Mouse (Mus musculus): ENCODE data around the gene Gata5. TPM values are rescaled to one million over a fixed set of nuclear protein-coding genes. Genes with fewer than 3 reads are reported as not detected.

The Gata5 gene
- polyA plus RNA-seq (2012; ENCODE audit: insufficient read depth, insufficient read length, missing spikeins): not detected in 2 replicates

DNA sequence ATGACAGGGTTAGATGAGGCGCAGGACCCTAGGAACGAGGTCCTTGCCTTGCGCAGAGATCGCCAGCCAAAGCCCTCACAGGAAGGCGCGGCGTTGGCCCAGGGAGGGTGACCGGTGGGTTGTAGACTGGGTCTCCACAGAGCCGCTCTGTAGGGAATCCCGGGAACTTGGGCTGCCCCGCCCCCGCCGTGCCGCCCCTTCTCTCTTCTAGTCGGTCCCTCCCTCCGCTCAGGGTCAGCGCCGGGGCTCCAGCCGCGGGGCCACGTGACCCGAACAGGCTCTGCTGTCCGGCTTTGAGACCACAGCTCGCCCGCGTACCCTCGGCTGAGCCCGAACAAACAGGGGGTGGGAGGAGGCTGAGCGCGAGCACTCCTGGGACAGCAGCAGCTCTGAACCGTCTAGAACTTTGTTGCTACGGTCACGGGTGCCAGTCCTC is at the start of gene Gata5:
Gene Gata5 (minus strand): TSS at position 149 of the 436 bp plus-strand sequence.
- no peaks in the 10 kb centered on the region; the same call in 1 of the 2 replicates for H3K4me1 ChIP-seq (ENCODE audit: control insufficient read depth, insufficient read depth, insufficient read length, low read length)
- H3K4me3 ChIP-seq (ENCODE audit: insufficient read depth, low read depth, low read length): peak within 1 kb of the TSS; percentile 37
- no peak within 1 kb of the TSS for H3K27ac ChIP-seq (replicated peaks; ENCODE audit: low read depth, low read length)

DNA sequence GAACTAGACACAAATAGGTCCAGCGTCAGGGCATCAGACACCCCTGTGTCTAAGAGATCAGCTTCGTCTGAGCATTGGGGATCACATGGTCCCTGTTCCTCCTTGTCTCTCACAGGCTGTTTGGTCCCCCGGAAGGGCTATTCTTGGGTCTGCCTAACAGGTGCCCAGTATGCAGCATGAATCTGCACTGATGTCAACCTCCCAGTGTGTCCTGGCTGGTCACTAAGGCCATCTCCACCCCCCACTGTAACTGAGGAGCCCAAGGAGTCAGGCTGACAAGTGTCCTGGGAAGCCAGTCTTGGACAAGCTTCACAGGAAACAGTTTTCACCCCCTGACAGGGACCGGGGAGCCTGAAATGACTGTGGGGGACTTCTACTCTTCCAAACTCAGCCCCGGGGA is 42.2 kb upstream of the Gata5 start:
- H3K27ac ChIP-seq (replicated peaks; ENCODE audit: low read depth, low read length): no peak overlapping the region
- H3K4me3 ChIP-seq (ENCODE audit: insufficient read depth, low read depth, low read length): no peak overlapping the region
- no peaks in the 10 kb centered on the region for H3K4me1 ChIP-seq (ENCODE audit: control insufficient read depth, insufficient read depth, insufficient read length, low read length)

DNA sequence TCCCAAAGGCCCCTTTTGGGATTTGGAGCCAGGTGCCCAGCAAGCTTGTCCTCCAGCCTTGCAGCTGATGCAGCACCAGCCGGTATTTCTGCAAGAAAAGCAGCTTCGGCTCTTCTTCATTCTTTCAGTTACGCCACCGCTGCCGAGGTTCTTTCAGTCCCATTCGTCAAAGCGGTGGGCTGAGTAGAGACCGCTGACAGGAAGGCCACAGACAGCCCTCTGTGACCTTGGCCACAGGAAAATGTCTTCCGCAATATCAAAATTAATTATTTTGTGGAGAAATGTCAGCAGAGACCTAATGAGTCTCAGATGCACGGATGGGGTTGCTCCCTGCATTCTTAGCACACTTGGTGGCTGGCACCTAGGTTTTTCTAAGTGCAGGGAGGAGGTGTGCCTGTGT is 38.8 kb upstream of the Gata5 start:
- Histone ChIP-seq H3K27ac (replicated peaks; ENCODE audit: low read depth, low read length) (no peak overlapping the region), H3K4me3 (ENCODE audit: insufficient read depth, low read depth, low read length) (no peak overlapping the region), H3K4me1 (ENCODE audit: control insufficient read depth, insufficient read depth, insufficient read length, low read length) (no peaks in the 10 kb centered on the region)

DNA sequence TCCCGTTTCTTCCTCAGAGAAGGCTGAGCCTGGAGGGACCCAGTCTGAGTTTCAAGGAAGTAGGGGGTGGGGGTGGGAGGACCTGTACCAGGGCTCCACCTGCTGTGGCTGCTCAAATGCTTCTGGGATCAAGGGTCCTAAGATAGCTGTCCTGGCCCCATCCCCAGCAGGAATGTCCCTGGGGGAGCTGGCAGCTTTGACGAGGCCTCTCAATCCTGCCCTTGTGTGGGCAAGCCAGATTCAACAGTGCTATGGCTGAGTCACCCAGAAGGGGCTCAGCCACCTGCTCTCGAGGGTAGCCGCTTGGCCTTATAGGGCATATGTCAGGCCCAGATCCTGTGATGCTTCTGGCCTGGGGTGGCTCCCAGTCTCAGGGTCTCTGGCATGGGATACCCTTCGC is 33.9 kb upstream of the Gata5 start:
- no peak overlapping the region for H3K27ac ChIP-seq (replicated peaks; ENCODE audit: low read depth, low read length)
- H3K4me3 ChIP-seq (ENCODE audit: insufficient read depth, low read depth, low read length): no peak overlapping the region
- H3K4me1 ChIP-seq (ENCODE audit: control insufficient read depth, insufficient read depth, insufficient read length, low read length): no peaks in the 10 kb centered on the region

DNA sequence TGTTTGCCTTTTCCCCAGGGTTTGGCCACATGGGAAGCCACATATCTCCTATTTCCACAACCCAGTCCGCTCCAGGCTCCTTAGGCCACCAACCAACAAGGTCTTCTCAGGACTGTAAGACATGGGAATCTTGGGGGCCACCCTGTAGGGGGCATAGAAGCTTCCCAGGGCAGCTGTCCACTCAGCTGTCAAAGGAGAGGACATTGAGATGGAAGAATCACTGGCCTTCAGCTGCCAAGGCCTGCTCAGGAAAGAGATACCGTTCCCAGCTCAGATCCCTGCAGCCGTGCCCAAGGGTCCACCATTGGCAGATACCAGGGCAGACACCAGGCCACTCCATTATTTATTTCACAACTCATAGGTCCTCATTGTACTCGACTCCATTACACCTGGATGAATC is 32.9 kb upstream of the Gata5 start:
- no peak overlapping the region for H3K27ac ChIP-seq (replicated peaks; ENCODE audit: low read depth, low read length)
- H3K4me1 ChIP-seq (ENCODE audit: control insufficient read depth, insufficient read depth, insufficient read length, low read length): no peaks in the 10 kb centered on the region

DNA sequence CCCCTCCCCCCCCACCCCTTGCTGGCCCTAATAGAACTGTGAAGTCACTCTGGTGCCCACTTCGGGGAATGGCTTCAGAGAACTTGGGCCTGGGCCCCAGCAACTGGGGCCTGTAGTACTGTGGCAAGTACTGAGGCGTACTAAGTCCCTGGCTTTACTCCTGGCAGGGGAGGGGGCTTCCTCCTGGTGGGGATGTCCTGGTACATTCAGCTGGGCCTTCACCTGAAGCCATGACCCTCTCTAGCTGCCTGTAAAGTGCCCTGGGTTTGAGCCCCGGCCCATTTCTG is 28.9 kb upstream of the Gata5 start:
- no peaks in the 10 kb centered on the region for H3K4me1 ChIP-seq (ENCODE audit: control insufficient read depth, insufficient read depth, insufficient read length, low read length)
- H3K4me3 ChIP-seq (ENCODE audit: insufficient read depth, low read depth, low read length): no peak overlapping the region
- H3K27ac ChIP-seq (replicated peaks; ENCODE audit: low read depth, low read length): no peak overlapping the region

More for the DNA sequence above, 32.9 kb upstream of the Gata5 start:
- no peak overlapping the region for H3K4me3 ChIP-seq (ENCODE audit: insufficient read depth, low read depth, low read length)

DNA sequence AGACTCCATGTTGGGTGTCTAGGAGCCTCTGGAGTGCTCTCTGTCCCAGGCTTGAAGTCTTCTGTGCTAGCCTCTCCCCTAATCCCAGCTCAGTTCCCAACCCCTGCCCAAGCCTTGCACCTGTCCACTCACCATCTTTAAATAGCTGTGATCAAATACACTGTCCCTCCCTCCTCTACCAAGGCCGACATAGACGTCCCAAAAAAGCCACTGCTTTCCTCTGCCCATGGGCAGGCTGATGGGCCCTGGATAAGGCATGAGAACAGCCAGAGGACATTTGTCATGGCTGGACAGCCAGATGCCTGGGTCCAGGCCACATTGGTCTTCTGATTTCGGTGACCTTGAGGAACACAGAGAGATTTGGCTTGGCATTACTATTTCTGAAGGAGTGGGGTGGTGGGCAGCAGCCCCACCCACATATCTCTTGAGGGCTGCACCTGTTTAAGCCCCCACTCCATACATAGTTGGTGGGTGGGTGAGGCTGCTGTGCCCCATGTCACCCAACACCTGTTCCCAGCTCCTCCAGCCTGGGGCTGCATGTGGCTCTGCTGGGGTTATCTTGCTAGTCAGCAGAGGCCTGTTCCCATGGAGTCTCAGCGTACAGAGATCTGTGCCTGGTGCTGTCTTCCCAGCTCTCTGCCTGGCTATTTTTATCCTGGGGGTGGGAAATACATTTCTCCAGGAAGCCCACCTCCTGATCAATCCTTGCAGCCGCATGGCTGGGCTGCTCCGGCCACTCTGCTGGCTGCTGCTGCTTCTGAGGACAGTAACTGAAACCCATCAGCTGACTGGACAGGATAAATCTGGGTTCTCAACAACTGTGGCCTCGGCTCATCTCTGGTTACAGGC is 28.3 kb upstream of the Gata5 start:
- Histone ChIP-seq H3K27ac (replicated peaks; ENCODE audit: low read depth, low read length) (no peak overlapping the region), H3K4me3 (ENCODE audit: insufficient read depth, low read depth, low read length) (no peak overlapping the region), H3K4me1 (ENCODE audit: control insufficient read depth, insufficient read depth, insufficient read length, low read length) (no peaks in the 10 kb centered on the region)

DNA sequence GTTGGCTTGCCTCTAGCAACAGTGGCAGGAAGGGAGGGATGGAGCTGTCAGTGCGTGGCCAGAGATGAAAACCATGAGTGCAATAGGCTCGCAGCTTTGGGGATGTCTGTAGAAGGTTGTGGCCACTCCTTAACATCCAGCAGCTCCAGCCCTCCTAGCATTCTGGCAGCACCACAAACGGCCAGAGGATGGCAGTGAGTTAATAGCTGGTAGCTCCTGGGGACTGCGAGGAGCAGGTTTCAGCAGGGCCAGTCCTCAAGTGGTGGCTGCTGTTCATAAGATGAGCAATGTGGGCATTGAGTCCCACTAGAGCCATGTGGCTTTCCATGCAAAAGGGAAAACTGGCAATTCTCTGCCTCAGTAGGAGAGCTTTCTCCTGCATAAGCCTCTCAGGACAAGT is 24.6 kb upstream of the Gata5 start:
- no peak overlapping the region for H3K27ac ChIP-seq (replicated peaks; ENCODE audit: low read depth, low read length)
- no peaks in the 10 kb centered on the region for H3K4me1 ChIP-seq (ENCODE audit: control insufficient read depth, insufficient read depth, insufficient read length, low read length)
- no peak overlapping the region for H3K4me3 ChIP-seq (ENCODE audit: insufficient read depth, low read depth, low read length)

DNA sequence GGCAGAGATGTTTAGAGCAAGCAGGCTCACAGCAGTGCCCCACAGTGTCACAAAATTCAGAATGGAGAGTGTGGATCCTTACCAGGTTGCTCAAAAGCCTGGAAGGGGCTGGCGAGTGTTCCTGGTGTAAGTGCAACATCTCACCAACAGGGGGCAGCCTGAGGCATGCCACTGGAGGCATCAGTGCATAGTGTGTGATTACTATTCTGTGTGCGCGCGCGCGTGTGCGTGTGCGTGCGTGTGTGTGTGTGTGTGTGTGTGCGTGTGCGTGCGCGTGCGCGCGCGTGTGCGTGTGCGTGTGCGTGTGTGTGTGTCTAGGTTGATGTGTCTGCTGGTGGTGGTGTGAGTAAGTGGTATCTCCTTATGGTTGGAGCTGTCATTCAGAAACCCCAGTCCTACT is 18.8 kb upstream of the Gata5 start:
- Histone ChIP-seq H3K27ac (replicated peaks; ENCODE audit: low read depth, low read length) (no peak overlapping the region), H3K4me3 (ENCODE audit: insufficient read depth, low read depth, low read length) (no peak overlapping the region), H3K4me1 (ENCODE audit: control insufficient read depth, insufficient read depth, insufficient read length, low read length) (no peaks in the 10 kb centered on the region)

DNA sequence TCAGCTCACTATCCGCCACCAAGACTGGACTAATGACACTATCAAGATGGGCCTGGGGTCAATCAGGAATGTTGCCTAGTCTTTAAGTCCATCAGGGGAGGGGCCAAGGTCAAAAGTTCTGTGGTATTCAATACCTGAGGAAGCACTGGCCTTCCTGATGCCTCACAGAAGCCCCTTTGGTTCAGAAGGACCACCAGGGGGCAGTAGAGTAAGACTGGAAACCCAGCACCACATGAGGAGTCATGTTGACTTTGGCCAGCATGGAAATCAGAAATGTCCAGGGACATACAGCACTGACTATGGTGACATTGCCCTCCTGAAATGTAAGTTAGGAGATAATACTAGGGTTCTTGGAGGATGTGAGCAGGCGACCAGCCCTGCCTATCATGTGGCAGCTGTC is 16.2 kb upstream of the Gata5 start:
- H3K27ac ChIP-seq (replicated peaks; ENCODE audit: low read depth, low read length): no peak overlapping the region
- H3K4me3 ChIP-seq (ENCODE audit: insufficient read depth, low read depth, low read length): no peak overlapping the region
- no peaks in the 10 kb centered on the region for H3K4me1 ChIP-seq (ENCODE audit: control insufficient read depth, insufficient read depth, insufficient read length, low read length)

DNA sequence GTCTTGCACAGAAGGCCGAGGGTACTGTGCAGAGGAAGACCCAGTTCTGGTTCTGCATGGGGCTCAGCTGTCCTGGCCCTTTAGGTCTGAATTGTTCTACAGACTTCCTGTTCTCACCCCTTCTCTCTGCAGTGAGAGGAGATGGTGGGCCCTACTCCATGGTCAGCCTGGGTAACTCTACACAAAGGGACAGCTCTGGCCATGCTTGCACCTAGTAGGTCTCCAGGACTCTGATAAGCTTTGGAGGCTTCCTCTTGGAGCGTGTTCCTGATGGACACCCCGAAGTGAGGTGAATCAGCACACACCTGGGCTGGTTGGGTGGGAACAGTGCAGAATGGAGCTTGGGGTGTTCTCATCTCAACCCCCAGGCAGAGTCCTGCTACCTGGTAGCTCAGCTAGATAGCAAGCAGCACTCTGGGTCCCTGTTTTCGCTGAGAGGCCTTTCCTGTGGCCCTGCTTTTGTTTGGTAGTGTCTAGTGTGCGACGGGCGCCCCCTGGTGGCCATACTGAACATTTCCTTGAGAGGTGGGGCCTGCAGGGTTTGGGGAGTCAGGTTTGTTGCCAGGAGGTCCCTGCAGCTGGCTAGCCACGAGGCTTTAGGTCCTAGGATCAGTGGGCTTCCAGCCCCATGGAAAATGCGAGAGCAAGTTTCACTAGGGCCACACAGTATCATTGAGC is 12.5 kb upstream of the Gata5 start:
- no peak overlapping the region for H3K4me3 ChIP-seq (ENCODE audit: insufficient read depth, low read depth, low read length)
- H3K4me1 ChIP-seq (ENCODE audit: control insufficient read depth, insufficient read depth, insufficient read length, low read length): no peaks in the 10 kb centered on the region
- no peak overlapping the region for H3K27ac ChIP-seq (replicated peaks; ENCODE audit: low read depth, low read length)

DNA sequence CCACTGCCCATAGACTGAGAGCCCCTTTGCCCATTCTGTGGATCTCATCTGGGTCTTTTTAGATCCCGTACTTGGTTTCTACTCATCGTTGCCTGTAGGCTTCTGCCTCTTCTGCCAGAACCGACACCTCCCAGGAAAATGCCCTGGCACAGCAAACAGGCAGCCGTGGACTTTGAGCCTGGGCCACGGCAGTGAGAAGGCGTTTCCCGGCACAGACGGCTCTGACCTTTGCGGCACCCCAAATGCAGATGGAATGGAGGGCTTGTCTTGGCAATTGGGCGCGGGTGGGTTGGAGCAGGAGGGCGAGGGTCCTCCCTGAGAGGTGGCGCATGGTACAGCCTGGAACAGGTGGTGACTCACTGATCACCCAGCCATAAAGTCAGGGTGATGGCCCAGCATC is 8.6 kb upstream of the Gata5 start:
- H3K4me3 ChIP-seq (ENCODE audit: insufficient read depth, low read depth, low read length): no peak overlapping the region
- H3K27ac ChIP-seq (replicated peaks; ENCODE audit: low read depth, low read length): no peak overlapping the region
- no peaks in the 10 kb centered on the region for H3K4me1 ChIP-seq (ENCODE audit: control insufficient read depth, insufficient read depth, insufficient read length, low read length)

DNA sequence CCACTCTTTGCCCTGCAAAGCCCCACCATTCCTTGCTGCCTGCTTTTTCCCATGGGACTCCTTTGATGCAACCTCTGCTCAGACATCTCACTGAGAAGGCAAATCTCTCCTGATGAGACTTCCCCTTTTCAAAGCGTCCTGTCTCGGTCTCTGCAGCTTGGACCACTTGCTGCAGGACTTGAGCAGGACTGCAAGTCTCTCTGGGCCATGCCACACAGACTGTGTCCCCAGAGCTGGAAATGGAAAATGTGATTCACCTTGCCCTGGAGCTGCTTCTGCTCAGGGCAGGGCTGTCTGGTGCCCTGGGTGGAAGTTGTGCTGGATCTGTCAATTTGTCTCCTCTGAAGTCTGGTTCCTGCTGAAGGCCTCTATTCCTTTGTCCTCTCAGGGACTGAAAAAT is 7.7 kb upstream of the Gata5 start:
- Histone ChIP-seq H3K27ac (replicated peaks; ENCODE audit: low read depth, low read length) (no peak overlapping the region), H3K4me3 (ENCODE audit: insufficient read depth, low read depth, low read length) (no peak overlapping the region), H3K4me1 (ENCODE audit: control insufficient read depth, insufficient read depth, insufficient read length, low read length) (no peaks in the 10 kb centered on the region)

DNA sequence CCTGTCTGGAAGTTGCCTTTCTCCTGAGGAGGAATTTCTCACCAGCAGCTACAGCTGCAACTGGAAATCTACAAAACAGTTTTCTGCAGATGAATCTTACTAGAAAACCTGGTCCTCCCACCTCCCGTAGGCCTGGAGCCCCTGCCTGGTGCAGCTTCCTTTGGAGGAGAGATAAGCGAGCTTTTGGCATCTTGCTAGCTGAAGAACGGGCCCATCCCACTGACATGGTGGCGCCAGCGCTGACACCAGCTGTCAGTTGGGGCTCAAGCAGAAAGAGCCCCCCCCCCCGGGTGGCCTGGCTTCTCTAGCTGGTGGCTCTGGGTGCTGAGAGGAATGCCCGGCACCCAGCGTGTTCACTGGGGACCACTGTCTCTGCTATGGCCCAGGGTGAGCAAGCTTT is 6.7 kb upstream of the Gata5 start:
- H3K27ac ChIP-seq (replicated peaks; ENCODE audit: low read depth, low read length): no peak overlapping the region
- no peak overlapping the region for H3K4me3 ChIP-seq (ENCODE audit: insufficient read depth, low read depth, low read length)
- H3K4me1 ChIP-seq (ENCODE audit: control insufficient read depth, insufficient read depth, insufficient read length, low read length): no peaks in the 10 kb centered on the region

DNA sequence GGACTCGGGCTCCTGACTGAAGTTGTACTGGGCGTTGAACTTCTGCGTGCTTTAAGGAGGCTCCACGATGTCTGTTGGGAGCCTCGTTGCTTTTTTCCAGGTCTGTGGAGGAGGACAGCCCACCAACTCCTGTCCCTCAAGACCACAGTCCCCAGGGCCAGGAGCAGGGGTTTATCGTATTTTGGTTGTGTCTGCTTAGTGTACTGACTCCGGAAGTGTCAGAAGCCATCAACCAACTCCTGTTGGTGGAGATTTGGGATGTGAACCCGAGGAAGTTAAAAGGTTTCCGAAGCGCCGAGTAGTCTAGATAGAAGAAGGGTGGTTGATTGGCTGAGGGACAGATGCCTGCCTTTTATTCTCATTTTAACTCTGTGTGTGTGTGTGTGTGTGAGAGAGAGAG is 5.4 kb upstream of the Gata5 start:
- Histone ChIP-seq H3K4me3 (ENCODE audit: insufficient read depth, low read depth, low read length) (no peak overlapping the region), H3K27ac (replicated peaks; ENCODE audit: low read depth, low read length) (no peak overlapping the region), H3K4me1 (ENCODE audit: control insufficient read depth, insufficient read depth, insufficient read length, low read length) (no peaks in the 10 kb centered on the region)
